Mouse (Mus musculus) myocyte (in vitro differentiated cells): Measurements from ENCODE around the gene Col4a4.

ENCODE experiments used
- CEBPB ChIP-seq: IDR thresholded peaks from 2 replicates; pipeline ENCODE4 v1.6.1; 2011; ENCODE audit warnings: mild to moderate bottlenecking, moderate library complexity; ENCODE audit not compliant: poor library complexity, insufficient read depth, severe bottlenecking
- E2F4 ChIP-seq: IDR thresholded peaks from one replicate; pipeline ENCODE4 v1.6.1; 2011; ENCODE audit warnings: mild to moderate bottlenecking, control low read depth, moderate library complexity; ENCODE audit not compliant: insufficient read depth
- MAX ChIP-seq: IDR thresholded peaks from one replicate; pipeline ENCODE4 v1.6.1; 2011; ENCODE audit warnings: low read depth, mild to moderate bottlenecking, control low read depth
- MYOD1 ChIP-seq, 3 experiments: IDR thresholded peaks; one replicate each; pipeline ENCODE4 v1.6.1; 2011; ENCODE audit warnings: control low read depth in 2 of 3, low read depth in 2 of 3, mild to moderate bottlenecking in 2 of 3, moderate library complexity in 1 of 3; ENCODE audit not compliant: insufficient read length in 2 of 3, control insufficient read depth in 1 of 3
- POLR2A ChIP-seq: IDR thresholded peaks from one replicate; pipeline ENCODE4 v1.6.1; 2011; ENCODE audit warnings: low read depth, mild to moderate bottlenecking, control low read depth, moderate library complexity; ENCODE audit not compliant: insufficient read length
- POLR2AphosphoS2 ChIP-seq: IDR thresholded peaks from one replicate; pipeline ENCODE4 v1.6.1; 2011; ENCODE audit warnings: low read depth, control low read depth; ENCODE audit not compliant: insufficient read length
- TCF12 ChIP-seq: IDR thresholded peaks from one replicate; pipeline ENCODE4 v1.6.1; 2011; ENCODE audit warnings: mild to moderate bottlenecking, control low read depth; ENCODE audit not compliant: poor library complexity, insufficient read depth, severe bottlenecking
- TCF3 ChIP-seq: IDR thresholded peaks from one replicate; pipeline ENCODE4 v1.6.1; 2011; ENCODE audit warnings: low read depth, control low read depth; ENCODE audit not compliant: insufficient read length
- USF1 ChIP-seq: IDR thresholded peaks from one replicate; pipeline ENCODE4 v1.6.1; 2011; ENCODE audit warnings: low read depth, mild to moderate bottlenecking, control low read depth, moderate library complexity

DNA sequence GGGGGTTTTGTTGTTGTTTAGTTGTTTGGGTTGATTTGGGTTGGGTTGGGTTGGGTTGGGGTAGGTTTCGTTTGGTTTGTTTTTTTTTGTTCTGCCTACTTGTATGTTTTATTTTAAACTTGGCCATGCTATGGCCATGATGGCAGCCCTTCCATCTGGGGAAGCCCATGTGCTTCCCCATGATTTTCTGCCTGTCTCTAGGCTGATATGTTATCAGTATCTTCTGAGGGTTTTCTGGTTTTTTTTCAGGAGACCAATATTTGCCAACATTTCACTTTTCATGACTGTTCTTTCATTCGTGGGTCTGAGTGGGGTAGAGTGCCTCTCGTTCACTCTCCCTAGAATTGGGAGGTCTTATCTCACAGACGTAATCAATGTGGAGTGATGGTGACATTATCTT is 41.0 kb upstream of the Col4a4 start:
- TF ChIP-seq POLR2A (no peak), TCF3 (no peak), USF1 (no peak), POLR2AphosphoS2 (no peak), MAX (no peak), TCF12 (no peak), CEBPB (no peak), E2F4 (no peak), MYOD1 (IDR thresholded peaks at IDR 0.05; ENCODE audit: control insufficient read depth in 1 of 3, insufficient read length in 2 of 3, low read depth in 2 of 3) (no peak)
